Mouse (Mus musculus): ENCODE data around the gene Zfp809. TPM values are rescaled to one million over a fixed set of nuclear protein-coding genes. Genes with fewer than 3 reads are reported as not detected.

The Zfp809 gene
- total RNA-seq, 2 experiments from 2014 or later, result 24.9 to 25.5 TPM

DNA sequence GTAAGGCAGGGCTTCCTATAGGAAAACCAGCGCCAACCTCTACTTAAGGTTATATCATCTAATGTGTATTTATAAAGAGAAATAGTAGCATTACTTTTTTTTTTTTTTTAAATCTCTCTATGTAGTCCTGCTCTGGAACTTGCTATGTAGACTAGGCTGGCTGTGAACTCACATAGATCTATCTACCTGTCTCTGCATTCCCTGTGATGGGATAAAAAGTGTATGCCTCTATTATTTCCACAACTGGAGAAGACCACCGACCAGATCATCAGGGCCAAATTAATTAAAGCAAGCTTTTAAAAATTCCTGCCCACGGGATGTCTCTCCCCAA lies 34.5 kb downstream of the Zfp809 start:
- DNase-seq (ENCODE audit: low spot score in 2 of 2), result no peak

DNA sequence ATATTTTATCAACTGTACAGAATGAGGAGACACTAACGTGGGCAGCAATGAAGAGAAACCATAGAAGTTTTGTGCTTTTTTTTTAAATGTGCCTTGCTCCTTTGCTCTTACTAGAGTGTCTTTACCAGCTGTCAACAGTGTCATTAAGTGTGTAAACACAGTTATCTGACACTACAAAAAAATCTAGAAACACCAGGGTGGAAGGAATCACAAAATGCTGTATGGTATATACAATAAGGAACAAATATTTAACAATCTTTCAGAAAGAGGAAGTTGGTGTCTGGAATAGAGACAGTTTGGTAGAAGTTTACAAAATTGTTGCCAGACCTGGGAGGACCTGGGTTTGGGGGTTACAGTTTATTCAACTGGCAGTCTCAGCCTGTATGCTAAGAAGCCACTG lies 36.1 kb downstream of the Zfp809 start:
- no peak for DNase-seq (ENCODE audit: low spot score in 2 of 2)

DNA sequence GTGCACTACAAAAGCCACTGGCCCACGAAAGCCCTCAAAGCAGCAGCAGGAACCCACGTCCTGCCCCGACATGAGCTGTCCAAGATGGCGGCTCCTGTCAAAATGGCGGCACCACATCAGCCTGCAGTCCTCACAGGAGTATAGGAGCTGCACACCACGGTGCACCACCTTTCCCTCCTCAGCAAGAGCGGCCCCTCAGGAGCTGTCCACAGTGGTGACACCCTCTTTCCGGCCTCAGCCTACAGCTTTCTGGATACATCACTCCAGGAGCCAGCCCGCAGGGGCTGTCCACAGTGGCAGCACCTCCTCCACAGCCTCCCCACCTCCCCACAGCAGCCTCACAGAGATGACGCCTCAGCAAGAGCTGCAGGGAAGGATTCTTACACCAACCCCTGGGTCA lies 37.1 kb downstream of the Zfp809 start:
- no peak for DNase-seq (ENCODE audit: low spot score in 2 of 2)

DNA sequence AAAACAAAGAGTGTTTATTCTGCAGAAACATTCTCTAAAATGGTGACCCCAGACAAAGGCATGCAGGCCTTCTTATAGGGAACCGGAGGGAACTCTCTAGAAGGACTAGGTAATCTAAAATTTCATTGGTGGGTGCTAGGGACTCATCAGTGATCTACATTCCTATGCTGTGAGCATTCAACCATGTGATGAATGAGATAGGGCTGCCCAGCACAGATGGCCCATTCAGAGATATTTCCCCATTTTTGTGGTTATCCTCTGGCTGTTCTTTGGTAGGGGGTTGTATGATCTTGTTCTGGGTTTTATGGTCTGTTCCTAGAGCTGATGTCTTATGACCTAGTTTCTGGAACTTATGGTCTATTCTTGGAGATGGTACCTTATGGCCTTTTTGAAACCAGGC lies 43.4 kb downstream of the Zfp809 start:
- DNase-seq (ENCODE audit: low spot score in 2 of 2), result no peak

DNA sequence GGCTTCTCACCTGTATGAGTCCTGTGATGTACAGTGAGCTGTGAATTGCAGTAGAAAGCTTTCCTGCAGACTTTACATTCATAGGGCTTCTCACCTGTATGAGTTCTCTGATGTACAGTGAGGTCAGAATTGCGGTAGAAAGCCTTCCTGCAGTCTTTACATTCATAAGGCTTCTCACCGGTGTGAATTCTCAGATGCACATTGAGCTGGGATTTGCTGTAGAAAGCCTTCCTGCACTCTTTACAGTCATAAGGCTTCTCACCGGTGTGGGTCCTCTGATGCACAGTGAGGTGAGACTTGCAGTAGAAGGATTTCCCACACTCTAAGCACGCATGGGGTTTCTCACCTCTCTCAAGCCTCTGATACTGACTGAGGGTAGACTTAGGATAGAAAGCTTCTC lies 53.2 kb downstream of the Zfp809 start:
- DNase-seq (ENCODE audit: low spot score in 2 of 2), result no peak

Other genes with a start within 250 kb of the Zfp809 start
- gene Rgl3, start 236.3 kb upstream of the Zfp809 start, total RNA-seq (2021), result 1 to 10 TPM; 2.2 to 2.6 TPM
- 1 to 10 TPM; 8.6 to 8.9 TPM for gene Ccdc151, start 223.1 kb upstream of the Zfp809 start, total RNA-seq (2021)
- gene Prkcsh, start 222.9 kb upstream of the Zfp809 start, total RNA-seq (2021), result 100 to 1,000 TPM; 106 to 115 TPM
- 100 to 1,000 TPM; 168 to 172 TPM for gene Elavl3, start 173.7 kb upstream of the Zfp809 start, total RNA-seq (2021)
- 1 to 10 TPM; 2.0 to 4.4 TPM for gene Gm49318, start 154.5 kb upstream of the Zfp809 start, total RNA-seq (2021)
- gene Zfp653, start 154.3 kb upstream of the Zfp809 start, total RNA-seq (2021), result 10 to 100 TPM; 20.8 to 21.7 TPM
- gene Ecsit, start 140.3 kb upstream of the Zfp809 start, total RNA-seq (2021), result 10 to 100 TPM; 49.8 to 51.3 TPM
- under 1 TPM in 1 of 2 experiments, not detected in 1; 0.53 TPM for gene Cnn1, start 126.5 kb upstream of the Zfp809 start, total RNA-seq (2021)
- gene Elof1, start 108.5 kb upstream of the Zfp809 start, total RNA-seq (2021), result 10 to 100 TPM; 56.4 to 58.4 TPM
- under 1 TPM; 0.41 to 0.84 TPM for gene Acp5, start 90.0 kb upstream of the Zfp809 start, total RNA-seq (2021)
- gene Pigyl, start 68.9 kb upstream of the Zfp809 start, total RNA-seq (2021), result 10 to 100 TPM; 45.4 to 48.3 TPM
- not detected for gene Zfp872, start 37.6 kb upstream of the Zfp809 start, total RNA-seq (2021)
- 1 to 10 TPM; 5.1 to 5.5 TPM for gene Zfp599, start 34.2 kb downstream of the Zfp809 start, total RNA-seq (2021)
- gene Zfp810, start 81.9 kb downstream of the Zfp809 start, total RNA-seq (2021), result 10 to 100 TPM; 14.5 TPM
- 10 to 100 TPM; 34.9 to 36.4 TPM for gene Anln, start 163.5 kb downstream of the Zfp809 start, total RNA-seq (2021)
- 1 to 10 TPM; 7.6 to 8.1 TPM for gene 9530077C05Rik, start 185.8 kb downstream of the Zfp809 start, total RNA-seq (2021)
- gene Gm17545, start 228.6 kb downstream of the Zfp809 start, total RNA-seq (2021), result not detected
- gene Rp9, start 244.0 kb downstream of the Zfp809 start, total RNA-seq (2021), result 10 to 100 TPM; 29.1 to 30.5 TPM